Mouse (Mus musculus): ENCODE results near the gene Camp. TPM values are rescaled to one million over a fixed set of nuclear protein-coding genes. Genes with fewer than 3 reads are reported as not detected.

Gene Camp
- not detected for polyA plus RNA-seq (2014; fragmentation: Illumina TruSeq; extraction: RNeasy Lipid Tissue Mini Kit (QIAGEN cat#74804); ENCODE audit: low read depth, low replicate concordance)

GRCm38 (mm10) chr9:109849312-109849758 lies at the start of gene Camp:
Gene Camp (minus strand): TSS chr9:109849617.

GRCm38 (mm10) chr9:109874797-109875691 lies 25.6 kb upstream of the Camp start, which contains the start of gene Cdc25a:
Gene Cdc25a (plus strand): TSS chr9:109875579.

GRCm38 (mm10) chr9:109832391-109833087 lies 16.9 kb downstream of the Camp start, which contains the start of gene Nme6:
Gene Nme6 (plus strand): TSS chr9:109832749.

DNA sequence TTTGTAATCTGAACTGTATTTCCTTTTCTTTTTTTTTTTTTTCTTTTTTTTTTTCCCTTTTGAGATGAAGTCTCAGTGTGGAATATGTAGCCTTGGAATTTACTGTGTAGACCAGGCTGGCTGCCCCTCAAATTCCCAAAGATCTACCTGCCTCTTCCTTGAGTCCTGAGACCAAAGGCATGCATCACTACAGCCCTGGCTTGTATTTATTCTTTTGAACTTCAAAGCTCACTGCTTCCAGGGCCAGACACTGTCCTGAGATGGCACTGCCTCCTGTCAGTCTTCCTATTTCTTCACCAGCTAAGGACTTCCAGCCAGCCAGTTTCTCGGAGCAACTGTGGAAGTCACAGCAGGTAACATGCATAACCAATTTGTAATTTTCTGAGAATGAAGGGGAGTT lies 37.4 kb downstream of the Camp start, which contains the start of gene Spink8:
Gene Spink8 (plus strand): TSS at position 301 of the 400 bp plus-strand sequence.

Other genes starting within 250 kb of the Camp start
- gene Fbxw24, start 223.6 kb downstream of the Camp start, polyA plus RNA-seq (2014; fragmentation: Illumina TruSeq; extraction: RNeasy Lipid Tissue Mini Kit (QIAGEN cat#74804); ENCODE audit: low read depth, low replicate concordance), result not detected
- not detected for gene Fbxw25, start 185.0 kb downstream of the Camp start, polyA plus RNA-seq (2014; fragmentation: Illumina TruSeq; extraction: RNeasy Lipid Tissue Mini Kit (QIAGEN cat#74804); ENCODE audit: low read depth, low replicate concordance)
- not detected for gene Fbxw18, start 146.9 kb downstream of the Camp start, polyA plus RNA-seq (2014; fragmentation: Illumina TruSeq; extraction: RNeasy Lipid Tissue Mini Kit (QIAGEN cat#74804); ENCODE audit: low read depth, low replicate concordance)
- gene Fbxw26, start 103.5 kb downstream of the Camp start, polyA plus RNA-seq (2014; fragmentation: Illumina TruSeq; extraction: RNeasy Lipid Tissue Mini Kit (QIAGEN cat#74804); ENCODE audit: low read depth, low replicate concordance), result not detected
- gene Fbxw27, start 58.9 kb downstream of the Camp start, polyA plus RNA-seq (2014; fragmentation: Illumina TruSeq; extraction: RNeasy Lipid Tissue Mini Kit (QIAGEN cat#74804); ENCODE audit: low read depth, low replicate concordance), result not detected
- gene Spink8, start 37.3 kb downstream of the Camp start, polyA plus RNA-seq (2014; fragmentation: Illumina TruSeq; extraction: RNeasy Lipid Tissue Mini Kit (QIAGEN cat#74804); ENCODE audit: low read depth, low replicate concordance), result not detected
- gene Nme6, start 16.9 kb downstream of the Camp start, polyA plus RNA-seq (2014; fragmentation: Illumina TruSeq; extraction: RNeasy Lipid Tissue Mini Kit (QIAGEN cat#74804); ENCODE audit: low read depth, low replicate concordance), result 7.1 TPM
- 1.5 TPM for gene Cdc25a, start 26.0 kb upstream of the Camp start, polyA plus RNA-seq (2014; fragmentation: Illumina TruSeq; extraction: RNeasy Lipid Tissue Mini Kit (QIAGEN cat#74804); ENCODE audit: low read depth, low replicate concordance)
- gene Map4, start 81.8 kb upstream of the Camp start, polyA plus RNA-seq (2014; fragmentation: Illumina TruSeq; extraction: RNeasy Lipid Tissue Mini Kit (QIAGEN cat#74804); ENCODE audit: low read depth, low replicate concordance), result 10.5 TPM